Mouse (Mus musculus): ENCODE data around the gene Fut9. TPM values are rescaled to one million over a fixed set of nuclear protein-coding genes. Genes with fewer than 3 reads are reported as not detected.

The Fut9 gene
- polyA plus RNA-seq, 1 experiment from 2014 or later, result 6.3 TPM

DNA sequence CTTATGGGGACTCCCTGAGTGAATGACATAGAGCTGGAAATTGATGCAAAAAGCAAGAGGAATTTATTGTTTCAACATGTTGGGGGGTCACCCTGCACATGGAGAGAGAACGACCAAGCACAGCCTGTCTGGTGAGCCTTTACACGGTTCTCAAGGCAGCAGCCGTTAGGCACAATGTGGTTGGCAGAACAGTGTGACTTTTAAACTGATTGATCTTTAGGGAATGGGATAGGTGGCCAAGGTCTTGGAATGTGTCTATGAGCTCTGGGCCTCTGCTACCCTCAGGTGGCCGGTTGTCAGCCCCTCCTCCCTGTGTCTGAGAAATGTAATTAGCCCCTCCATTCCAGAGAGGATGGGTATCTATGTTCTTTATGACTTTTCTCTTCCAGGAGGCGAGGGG lies 171.9 kb downstream of the Fut9 start:
- Histone ChIP-seq H3K9me3 (no peaks in the 10 kb centered on the region), H3K4me3 (no peak overlapping the region), H3K4me1 (peaks cover 38% of the 10 kb centered on the region), H3K36me3 (replicated peaks) (no peaks in the 10 kb centered on the region), H3K27me3 (ENCODE audit: poor library complexity, severe bottlenecking) (no peaks in the 10 kb centered on the region), H3K27ac (peak overlapping the region; percentile 67)
- WGBS, result 49% methylated on average over 5 of the region's 5 CpGs
- DNase-seq (ENCODE audit: extremely low spot score, low spot score), result no peak

DNA sequence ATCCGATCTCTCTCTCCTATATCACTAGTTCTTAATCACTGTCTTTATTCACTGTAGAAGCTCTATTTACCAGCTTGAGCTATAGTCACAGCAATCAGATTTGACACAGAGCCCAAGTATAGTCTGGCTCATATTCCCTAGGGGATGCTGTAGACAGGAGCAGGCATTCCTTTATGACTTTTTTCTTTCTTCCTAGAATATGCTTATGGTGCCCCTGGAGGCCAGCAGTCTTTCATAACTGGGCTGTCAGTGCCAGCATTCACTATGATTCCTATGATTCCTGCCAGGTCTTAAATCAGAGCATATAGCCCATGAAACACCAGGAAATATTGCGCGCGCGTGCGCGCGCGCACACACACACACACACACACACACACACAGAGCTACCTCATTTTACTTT lies 172.6 kb downstream of the Fut9 start:
- WGBS, result 84% methylated on average over 9 of the region's 9 CpGs
- peak overlapping the region; percentile 67 for H3K27ac ChIP-seq
- peak; percentile 30 for DNase-seq (ENCODE audit: extremely low spot score, low spot score)

GRCm38 (mm10) chr4:25627039-25627438 lies 173.0 kb downstream of the Fut9 start:
- H3K4me1 ChIP-seq, result peaks cover 38% of the 10 kb centered on the region
- no peaks in the 10 kb centered on the region for H3K36me3 ChIP-seq (replicated peaks)
- 39% methylated on average over 1 of the region's 1 CpGs for WGBS
- H3K9me3 ChIP-seq, result no peaks in the 10 kb centered on the region
- no peaks in the 10 kb centered on the region for H3K27me3 ChIP-seq (ENCODE audit: poor library complexity, severe bottlenecking)
- peak; percentile 18 for DNase-seq (ENCODE audit: extremely low spot score, low spot score)
- no peak overlapping the region for H3K4me3 ChIP-seq
- peak overlapping the region; percentile 72 for H3K27ac ChIP-seq

More for the DNA sequence above, 172.6 kb downstream of the Fut9 start:
- no peaks in the 10 kb centered on the region for H3K36me3 ChIP-seq (replicated peaks)
- H3K4me1 ChIP-seq, result peaks cover 38% of the 10 kb centered on the region
- no peak overlapping the region for H3K4me3 ChIP-seq
- no peaks in the 10 kb centered on the region for H3K27me3 ChIP-seq (ENCODE audit: poor library complexity, severe bottlenecking)
- no peaks in the 10 kb centered on the region for H3K9me3 ChIP-seq

DNA sequence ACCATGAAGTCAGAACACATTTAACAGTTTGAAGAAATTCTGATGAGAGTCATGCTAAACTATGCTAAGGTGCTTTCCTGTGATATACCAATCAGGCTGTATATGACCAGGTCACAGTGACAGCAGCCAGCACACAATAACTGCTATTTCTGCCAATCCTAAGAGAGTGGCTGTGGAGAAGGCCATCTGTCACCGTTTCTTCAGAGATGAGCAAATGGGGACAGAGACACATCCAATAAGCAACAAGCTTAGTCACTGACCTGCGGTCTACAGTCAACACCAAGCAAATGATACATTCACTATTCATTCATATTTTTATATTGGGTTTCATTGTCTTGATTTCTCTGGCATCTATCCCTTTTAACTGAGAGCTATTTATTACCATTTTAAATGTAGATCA lies 176.9 kb downstream of the Fut9 start:
- Histone ChIP-seq H3K4me3 (no peak overlapping the region), H3K27me3 (ENCODE audit: poor library complexity, severe bottlenecking) (no peaks in the 10 kb centered on the region), H3K36me3 (replicated peaks) (peaks cover 10% of the 10 kb centered on the region), H3K9me3 (no peaks in the 10 kb centered on the region), H3K4me1 (peaks cover 31% of the 10 kb centered on the region), H3K27ac (no peak overlapping the region)
- no peak for DNase-seq (ENCODE audit: extremely low spot score, low spot score)
- WGBS, result 94% methylated on average over 2 of the region's 2 CpGs

DNA sequence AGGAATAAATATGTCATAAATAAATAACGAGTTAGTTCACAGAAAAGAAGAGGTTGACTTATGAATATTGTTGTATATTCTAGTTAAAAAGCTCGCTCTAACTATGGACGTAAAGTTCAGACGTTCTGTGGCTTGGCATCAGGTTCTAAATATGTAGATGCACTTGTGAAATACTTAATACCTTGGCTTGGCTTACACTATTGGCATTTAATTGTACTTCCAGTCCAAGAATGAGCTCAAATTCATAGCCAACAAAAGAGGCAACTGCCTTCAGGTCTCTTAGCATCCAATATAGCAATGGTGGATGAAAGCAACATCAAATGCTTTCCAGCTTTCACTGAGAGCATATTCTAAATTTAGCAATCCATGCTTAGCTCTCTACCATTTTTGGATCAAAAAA lies 182.7 kb downstream of the Fut9 start:
- Histone ChIP-seq H3K9me3 (no peaks in the 10 kb centered on the region), H3K27ac (no peak overlapping the region)
- 90% methylated on average over 4 of the region's 4 CpGs for WGBS

DNA sequence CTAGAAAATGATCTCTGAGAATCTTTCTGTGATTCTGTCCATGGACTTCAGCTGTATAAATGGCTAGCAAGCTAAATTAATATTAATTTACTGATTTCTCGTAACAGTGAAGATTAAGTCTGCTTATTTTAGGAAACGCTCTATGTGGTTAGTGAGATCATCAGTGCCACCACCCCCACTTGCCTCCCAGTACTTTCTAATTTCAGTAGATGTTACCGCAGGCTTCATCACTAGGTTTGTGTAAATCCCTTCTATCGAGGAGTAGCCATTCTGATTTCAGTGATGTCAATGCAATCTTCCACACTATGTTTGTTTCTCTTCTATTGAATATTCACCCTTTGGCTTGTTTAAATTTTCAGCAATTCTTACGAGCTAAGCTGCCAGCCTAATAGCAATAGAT lies 186.6 kb downstream of the Fut9 start:
- 94% methylated on average over 5 of the region's 5 CpGs for WGBS
- no peak overlapping the region for H3K27ac ChIP-seq
- no peaks in the 10 kb centered on the region for H3K27me3 ChIP-seq (ENCODE audit: poor library complexity, severe bottlenecking)
- H3K9me3 ChIP-seq, result no peaks in the 10 kb centered on the region
- H3K36me3 ChIP-seq (replicated peaks), result no peaks in the 10 kb centered on the region
- DNase-seq (ENCODE audit: extremely low spot score, low spot score), result no peak
- H3K4me1 ChIP-seq, result no peaks in the 10 kb centered on the region
- no peak overlapping the region for H3K4me3 ChIP-seq

More for the DNA sequence above, 182.7 kb downstream of the Fut9 start:
- Histone ChIP-seq H3K27me3 (ENCODE audit: poor library complexity, severe bottlenecking) (no peaks in the 10 kb centered on the region), H3K4me1 (no peaks in the 10 kb centered on the region), H3K4me3 (no peak overlapping the region), H3K36me3 (replicated peaks) (peaks cover 10% of the 10 kb centered on the region)
- DNase-seq (ENCODE audit: extremely low spot score, low spot score), result no peak

GRCm38 (mm10) chr4:25610481-25610880 lies 189.6 kb downstream of the Fut9 start:
- no peaks in the 10 kb centered on the region for H3K9me3 ChIP-seq

DNA sequence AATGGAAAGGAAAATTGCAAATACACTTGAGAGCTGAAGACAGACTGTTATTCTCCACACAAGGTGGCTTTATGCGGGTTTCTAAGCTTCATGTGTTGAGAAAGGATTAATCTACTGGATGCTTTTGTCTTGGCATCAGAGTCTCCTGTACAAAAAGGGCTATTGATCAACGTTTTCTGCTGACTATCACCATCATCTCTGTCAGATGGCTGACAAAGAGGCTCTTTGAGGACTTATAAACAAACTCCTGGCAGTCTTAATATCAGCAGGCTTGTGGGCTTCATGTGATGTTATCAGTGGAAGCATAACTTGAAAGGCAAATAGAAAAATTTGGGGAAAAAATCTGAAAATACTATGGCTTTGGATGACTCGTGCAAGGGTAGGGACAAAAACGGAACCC lies 206.8 kb downstream of the Fut9 start:
- 77% methylated on average over 4 of the region's 4 CpGs for WGBS
- Histone ChIP-seq H3K9me3 (no peaks in the 10 kb centered on the region), H3K27ac (no peak overlapping the region), H3K36me3 (replicated peaks) (no peaks in the 10 kb centered on the region), H3K4me1 (no peaks in the 10 kb centered on the region), H3K27me3 (ENCODE audit: poor library complexity, severe bottlenecking) (no peaks in the 10 kb centered on the region), H3K4me3 (no peak overlapping the region)
- no peak for DNase-seq (ENCODE audit: extremely low spot score, low spot score)

More at GRCm38 (mm10) chr4:25610481-25610880, 189.6 kb downstream of the Fut9 start:
- no peak overlapping the region for H3K4me3 ChIP-seq
- DNase-seq (ENCODE audit: extremely low spot score, low spot score), result no peak
- WGBS, result 81% methylated on average over 2 of the region's 2 CpGs
- H3K36me3 ChIP-seq (replicated peaks), result no peaks in the 10 kb centered on the region
- H3K4me1 ChIP-seq, result no peaks in the 10 kb centered on the region
- H3K27ac ChIP-seq, result no peak overlapping the region
- no peaks in the 10 kb centered on the region for H3K27me3 ChIP-seq (ENCODE audit: poor library complexity, severe bottlenecking)
